Mouse (Mus musculus) small intestine, adult 2 months (tissue): ENCODE measurements around the gene Tnfrsf1b. TPM values are rescaled to one million over a fixed set of nuclear protein-coding genes. Genes with fewer than 3 reads are reported as not detected.

ENCODE experiments used
- H3K27ac ChIP-seq: fragments of 200-500 bp; 2 replicates; pipeline ENCODE4 v1.5.1; 2012; ENCODE audit warnings: low read depth, low read length, control low read depth, inconsistent platforms; ENCODE audit not compliant: insufficient read depth
- H3K27me3 ChIP-seq: fragments of 200-500 bp; 2 replicates; pipeline ENCODE4 v1.6.1; 2012; ENCODE audit warnings: mild to moderate bottlenecking, moderate library complexity, low read length, inconsistent platforms; ENCODE audit not compliant: control insufficient read depth, insufficient read depth
- H3K36me3 ChIP-seq: fragments of 200-500 bp; 2 replicates; pipeline ENCODE4 v1.6.1; 2012; ENCODE audit warnings: mild to moderate bottlenecking, low read length, control low read depth, inconsistent platforms; ENCODE audit not compliant: control insufficient read depth, insufficient read depth
- H3K4me1 ChIP-seq: fragments of 200-500 bp; 2 replicates; pipeline ENCODE4 v1.6.1; 2012; ENCODE audit warnings: low read length, inconsistent platforms, mixed read lengths; ENCODE audit not compliant: control insufficient read depth, insufficient read depth, insufficient read length
- H3K4me3 ChIP-seq: fragments of 200-500 bp; 2 replicates; pipeline ENCODE4 v1.5.1; 2012; ENCODE audit warnings: low read depth, mild to moderate bottlenecking, control low read depth, inconsistent platforms, low read length, moderate library complexity
- CTCF ChIP-seq: fragments of 200-500 bp; IDR thresholded peaks from 2 replicates; pipeline ENCODE4 v1.5.1; 2012; ENCODE audit warnings: low read depth, mild to moderate bottlenecking, control low read depth, inconsistent platforms, low read length, moderate library complexity, mixed read lengths; ENCODE audit not compliant: insufficient replicate concordance, insufficient read length; ENCODE audit errors: extremely low read depth
- POLR2A ChIP-seq: fragments of 200-500 bp; IDR thresholded peaks from 2 replicates; pipeline ENCODE4 v1.6.1; 2012; ENCODE audit warnings: low read depth, mild to moderate bottlenecking, control low read depth, inconsistent platforms, low read length, moderate library complexity
- WGBS: fragments of 180-500 bp; shearing (Covaris S2); methylation state at CpG from one replicate; pipeline ENCODE4 v1.1.7; 2018; 5-methylcytosine and 5-hydroxymethylcytosine counted together
- polyA plus RNA-seq: library from polyadenylated mRNA; depleted of rRNA; stranded (reverse); fragments of >200 nt; gene quantifications from 2 replicates; pipeline ENCODE4 v1.2.3, GENCODE M21; 2012

Tnfrsf1b gene
- polyA plus RNA-seq, 1 experiment = 13.5 TPM

DNA sequence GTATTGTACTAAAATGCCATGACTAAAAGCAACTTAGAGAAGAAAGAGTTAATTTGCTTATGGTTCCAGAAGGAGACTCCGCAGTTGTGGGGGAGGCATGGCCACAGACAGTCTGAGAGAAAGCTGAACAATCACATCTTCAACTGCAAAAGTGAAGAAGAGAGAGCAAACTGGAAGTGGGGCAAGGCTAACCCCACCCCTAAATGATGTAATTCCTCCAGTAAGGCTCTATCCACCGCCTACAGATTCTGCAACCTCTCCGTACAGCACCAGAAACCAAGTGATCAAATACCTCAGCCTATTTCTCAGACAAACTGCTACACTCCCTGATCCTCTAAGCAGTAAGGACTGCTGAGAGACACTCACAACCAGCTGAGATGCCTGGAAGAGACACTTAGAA, 45.2 kb downstream of the Tnfrsf1b start:
- Histone ChIP-seq H3K27me3 (no peaks in the 10 kb centered on the region), H3K27ac (no peak overlapping the region), H3K4me3 (no peak overlapping the region), H3K4me1 (no peaks in the 10 kb centered on the region; the same call in 1 of the 2 replicates), H3K36me3 (no peaks in the 10 kb centered on the region)
- 61% methylated on average over 3 of the region's 3 CpGs for WGBS
- TF ChIP-seq POLR2A (no peak), CTCF (no peak)

DNA sequence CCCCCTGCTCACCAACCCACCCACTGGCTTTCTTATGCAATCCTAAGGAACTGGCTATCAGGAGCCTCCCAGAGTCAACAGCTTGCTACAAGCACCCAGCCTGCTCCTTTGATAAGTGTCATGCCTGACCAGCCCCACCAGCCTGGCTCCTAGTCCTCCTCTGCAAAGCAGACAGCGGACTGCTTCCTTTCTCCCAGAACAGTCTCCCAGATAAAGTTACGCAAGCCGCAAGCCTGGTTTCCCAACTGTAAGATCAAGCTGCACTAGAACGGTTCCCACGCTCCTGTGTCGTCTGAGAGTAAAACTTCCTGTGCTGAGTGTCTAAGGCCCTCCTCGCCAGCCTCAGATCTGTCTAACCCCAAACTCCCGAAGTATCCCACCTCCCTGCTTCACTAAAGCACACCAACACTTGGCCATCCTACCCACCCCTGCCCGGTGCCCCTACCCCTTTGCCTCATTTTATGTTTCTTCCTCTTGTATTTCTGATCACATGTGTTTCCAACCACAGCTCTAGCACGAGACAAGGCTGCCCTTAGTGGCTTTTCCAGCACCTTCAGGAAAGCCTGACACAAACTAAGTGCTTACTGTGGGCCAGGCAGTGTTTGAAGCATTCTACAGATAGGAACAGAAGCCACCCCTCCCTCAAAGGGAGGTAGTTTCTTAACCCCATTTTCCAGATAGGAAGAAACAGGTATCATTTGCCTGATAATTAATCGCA, 46.5 kb downstream of the Tnfrsf1b start:
- TF ChIP-seq POLR2A (no peak), CTCF (no peak)
- H3K4me1 ChIP-seq = no peaks in the 10 kb centered on the region; the same call in 1 of the 2 replicates
- H3K27me3 ChIP-seq = no peaks in the 10 kb centered on the region
- 21% methylated on average over 11 of the region's 11 CpGs for WGBS
- H3K27ac ChIP-seq = peak overlapping the region; percentile 3; the same call in 1 of the 2 replicates
- no peaks in the 10 kb centered on the region for H3K36me3 ChIP-seq
- no peak overlapping the region for H3K4me3 ChIP-seq

DNA sequence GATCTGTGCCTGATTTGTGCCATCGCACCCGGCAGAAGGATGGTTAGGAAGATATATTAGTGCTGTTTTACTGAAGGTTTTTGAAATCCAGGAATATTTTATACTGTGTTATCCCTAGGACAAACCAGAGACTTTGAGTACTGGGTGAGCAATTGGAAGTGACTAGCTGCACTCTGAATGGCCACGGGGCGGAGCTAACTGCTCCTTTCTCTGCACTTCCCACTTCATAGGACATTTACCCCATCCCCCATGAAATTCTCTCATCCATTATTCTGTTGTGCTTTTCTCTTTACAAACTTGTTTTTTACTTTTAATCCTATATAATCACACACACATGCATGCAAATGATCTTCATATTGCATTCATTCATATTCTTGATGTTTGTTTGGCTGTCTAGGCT, 50.1 kb downstream of the Tnfrsf1b start:
- 76% methylated on average over 4 of the region's 4 CpGs for WGBS
- no peak for TF ChIP-seq CTCF
- no peak for TF ChIP-seq POLR2A
- Histone ChIP-seq H3K36me3 (no peaks in the 10 kb centered on the region), H3K27me3 (no peaks in the 10 kb centered on the region), H3K27ac (no peak overlapping the region), H3K4me1 (peaks cover 5% of the 10 kb centered on the region; the same call in 1 of the 2 replicates), H3K4me3 (no peak overlapping the region)

DNA sequence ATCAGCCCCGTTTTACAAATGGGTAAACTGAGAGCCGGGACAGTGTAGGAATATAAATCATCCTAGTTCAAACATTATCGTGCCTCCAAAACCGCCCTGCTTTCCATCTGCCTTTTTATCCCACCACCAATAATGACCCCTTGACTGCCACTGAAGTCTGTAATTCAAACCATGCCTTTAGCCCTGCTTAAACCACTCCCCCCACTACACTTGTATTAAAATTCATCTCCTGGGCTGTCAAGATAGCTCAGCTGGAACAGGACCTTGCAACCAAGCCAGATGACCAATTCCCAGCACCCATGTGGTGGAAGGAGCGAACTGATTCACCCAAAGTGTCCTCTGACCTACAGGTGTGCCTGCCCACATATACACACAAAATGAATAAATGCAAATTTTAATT, 51.5 kb downstream of the Tnfrsf1b start:
- no peak overlapping the region for H3K4me3 ChIP-seq
- WGBS = 22% methylated on average over 5 of the region's 5 CpGs
- TF ChIP-seq POLR2A (no peak), CTCF (no peak)
- no peaks in the 10 kb centered on the region for H3K27me3 ChIP-seq
- peaks cover 5% of the 10 kb centered on the region; the same call in 1 of the 2 replicates for H3K4me1 ChIP-seq
- no peak overlapping the region for H3K27ac ChIP-seq
- peaks cover 6% of the 10 kb centered on the region; the same call in 1 of the 2 replicates for H3K36me3 ChIP-seq

DNA sequence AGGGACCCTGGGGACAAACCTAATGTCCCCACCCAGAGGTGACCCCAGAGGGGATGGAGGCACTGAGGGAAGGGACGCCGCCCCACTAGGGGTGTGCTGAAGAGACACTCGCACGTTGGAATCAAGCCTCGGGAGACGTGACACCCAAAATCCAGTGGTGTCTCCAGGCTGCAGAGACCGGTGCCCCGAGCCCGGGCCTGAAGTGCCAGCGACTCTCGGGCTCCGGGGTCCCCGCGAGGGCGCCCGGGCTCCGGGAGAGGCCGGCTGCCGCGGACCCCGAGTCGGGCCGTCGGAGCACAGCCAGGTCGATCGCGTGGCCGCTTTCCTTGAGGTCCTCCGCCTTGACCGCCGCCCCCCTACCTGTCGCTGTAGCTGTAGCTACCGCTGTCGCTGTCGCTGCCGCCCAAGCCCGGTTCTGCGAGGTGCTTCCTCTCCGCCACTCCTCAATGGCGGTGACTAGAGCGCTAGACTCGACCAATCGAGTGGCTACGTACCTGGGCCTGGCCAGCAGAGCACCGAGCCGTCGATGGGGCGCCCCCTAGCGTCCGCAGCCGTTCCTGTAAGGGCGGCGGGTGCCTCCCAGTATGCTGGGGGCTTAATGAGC, 52.0 kb downstream of the Tnfrsf1b start, which contains the start of gene Vps13d:
Vps13d (minus strand) TSS at position 447 of the 604 bp plus-strand sequence.
- peaks cover 7% of the 10 kb centered on the region for H3K36me3 ChIP-seq
- H3K4me3 ChIP-seq = peak within 1 kb of the TSS; percentile 97
- H3K27me3 ChIP-seq = no peaks in the 10 kb centered on the region
- peak within 1 kb of the TSS; percentile 87 for H3K27ac ChIP-seq
- TF ChIP-seq POLR2A (peak; percentile 89; the same call in 1 of the 2 replicates), CTCF (peak; percentile 94)
- peaks cover 5% of the 10 kb centered on the region; the same call in 1 of the 2 replicates for H3K4me1 ChIP-seq
- WGBS = under 1% methylated on average over 53 of the region's 53 CpGs

- Histone ChIP-seq H3K4me3 (peak overlapping the region; percentile 97), H3K27ac (peak overlapping the region; percentile 87), H3K4me1 (peaks cover 5% of the 10 kb centered on the region; the same call in 1 of the 2 replicates), H3K27me3 (no peaks in the 10 kb centered on the region), H3K36me3 (peaks cover 9% of the 10 kb centered on the region)
- WGBS = 2% methylated on average over 10 of the region's 10 CpGs
- TF ChIP-seq POLR2A (peak; percentile 47; the same call in 1 of the 2 replicates), CTCF (no peak)
These were observed 52.6 kb downstream of the Tnfrsf1b start for GRCm38 (mm10) chr4:145193991-145194511.

DNA sequence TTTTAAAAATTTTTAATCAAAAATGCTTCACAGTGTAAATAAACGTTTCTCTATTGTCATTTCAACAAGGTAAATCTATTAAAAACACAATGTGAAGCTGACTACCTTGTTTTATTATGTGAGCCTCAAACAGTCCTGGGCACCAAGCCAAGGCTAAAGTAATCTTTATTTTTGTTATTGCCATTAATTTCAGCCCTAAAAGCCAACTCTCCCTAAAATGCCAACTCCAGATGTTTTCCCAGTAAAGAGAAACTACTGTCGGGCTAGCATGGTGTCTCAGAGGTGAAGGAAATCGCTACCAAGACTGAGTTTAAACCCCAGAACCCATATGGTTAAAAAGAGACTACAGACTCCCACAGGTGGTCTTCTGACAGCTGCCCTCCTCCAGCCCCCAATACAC, 53.3 kb downstream of the Tnfrsf1b start:
- peaks cover 11% of the 10 kb centered on the region for H3K36me3 ChIP-seq
- WGBS = 4% methylated on average over 3 of the region's 3 CpGs
- no peak overlapping the region for H3K4me3 ChIP-seq
- no peaks in the 10 kb centered on the region for H3K27me3 ChIP-seq
- TF ChIP-seq CTCF (no peak), POLR2A (no peak)
- peak overlapping the region; percentile 87 for H3K27ac ChIP-seq
- H3K4me1 ChIP-seq = peaks cover 7% of the 10 kb centered on the region; the same call in 1 of the 2 replicates
